Mouse (Mus musculus) lung, adult 2 months (tissue): ENCODE data around the gene Fth1.
"Not testable (repeated sequence)": the region's sequence is repeated elsewhere in the genome, so short reads cannot be mapped to it uniquely, and the experiment has no call there.

Experiments
- CTCF ChIP-seq: fragments of 200-500 bp; IDR thresholded peaks from 2 replicates; pipeline ENCODE4 v1.5.1; 2011; ENCODE audit warnings: mild to moderate bottlenecking, low read length, control low read depth; ENCODE audit not compliant: insufficient read depth
- POLR2A ChIP-seq: fragments of 200-500 bp; IDR thresholded peaks from 2 replicates; pipeline ENCODE4 v1.6.1; 2011; ENCODE audit warnings: low read depth, mild to moderate bottlenecking, control low read depth, low read length, borderline replicate concordance; ENCODE audit errors: extremely low read depth

DNA sequence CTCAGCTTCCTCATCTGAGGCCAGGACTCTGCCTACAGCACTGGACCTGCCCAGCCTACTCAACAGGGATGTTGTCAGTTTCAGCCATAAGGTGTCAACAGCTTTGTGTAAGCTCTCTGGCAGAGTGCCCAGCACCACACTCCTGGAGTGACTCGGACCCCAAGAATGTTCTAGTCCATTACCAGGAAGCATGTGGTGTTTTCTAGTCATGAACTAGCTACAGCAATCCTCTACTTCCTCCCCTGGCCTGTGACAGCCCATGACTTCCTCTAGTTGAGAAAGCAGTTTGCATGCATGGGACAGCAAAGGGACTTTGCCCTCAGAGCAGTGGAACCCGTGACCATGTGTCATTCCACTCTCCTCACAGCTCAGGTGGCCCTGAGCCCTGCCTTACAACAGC is 5.5 kb upstream of the Fth1 start:
- TF ChIP-seq CTCF, POLR2A: not testable (repeated sequence)
